Mouse (Mus musculus) E14TG2a.4 (cell line): ENCODE measurements around the gene Ube2dnl1.

Source experiments
- CTCF ChIP-seq: conservative IDR thresholded peaks from 2 replicates; pipeline ENCODE4 v1.5.1; 2014; ENCODE audit warnings: low read length
- NANOG ChIP-seq: IDR thresholded peaks from 2 replicates; pipeline ENCODE4 v1.6.1; 2014; ENCODE audit warnings: borderline replicate concordance, low read length, mixed read lengths

- no peak for TF ChIP-seq CTCF
- TF ChIP-seq NANOG, result no peak
Measured at GRCm38 (mm10) chrX:114895489-114895888, 9.3 kb upstream of the Ube2dnl1 start.
